Mouse (Mus musculus) retina, adult 2 months (tissue): ENCODE results near the gene Lpcat1.

Source experiments
- DNase-seq: peaks from one replicate; pipeline ENCODE4 v3.0.0-alpha.2; 2012; ENCODE audit warnings: low read depth, low spot score

Gene Lpcat1

GRCm38 (mm10) chr13:73476259-73476658, 9.3 kb downstream of the Lpcat1 start:
- DNase-seq = no peak

GRCm38 (mm10) chr13:73476796-73477195, 9.8 kb downstream of the Lpcat1 start:
- no peak for DNase-seq

- DNase-seq = no peak
Observed at GRCm38 (mm10) chr13:73477841-73478240, 10.8 kb downstream of the Lpcat1 start.

GRCm38 (mm10) chr13:73482476-73482875, 15.5 kb downstream of the Lpcat1 start:
- DNase-seq = no peak

GRCm38 (mm10) chr13:73483331-73483730, 16.3 kb downstream of the Lpcat1 start:
- no peak for DNase-seq

GRCm38 (mm10) chr13:73484171-73484570, 17.2 kb downstream of the Lpcat1 start:
- no peak for DNase-seq

GRCm38 (mm10) chr13:73488105-73488504, 21.1 kb downstream of the Lpcat1 start:
- no peak for DNase-seq

- DNase-seq = no peak
Observed at GRCm38 (mm10) chr13:73488707-73489106, 21.7 kb downstream of the Lpcat1 start.

- no peak for DNase-seq
Observed at GRCm38 (mm10) chr13:73489986-73490385, 23.0 kb downstream of the Lpcat1 start.

- no peak for DNase-seq
Observed at GRCm38 (mm10) chr13:73490564-73491170, 23.7 kb downstream of the Lpcat1 start.

- no peak for DNase-seq
Observed at GRCm38 (mm10) chr13:73493183-73493582, 26.2 kb downstream of the Lpcat1 start.

- DNase-seq = no peak
Observed at GRCm38 (mm10) chr13:73494528-73494927, 27.5 kb downstream of the Lpcat1 start.

GRCm38 (mm10) chr13:73496137-73496536, 29.1 kb downstream of the Lpcat1 start:
- DNase-seq = no peak

- DNase-seq = no peak
Observed at GRCm38 (mm10) chr13:73499893-73500604, 33.1 kb downstream of the Lpcat1 start.

GRCm38 (mm10) chr13:73502719-73503118, 35.7 kb downstream of the Lpcat1 start:
- no peak for DNase-seq

- DNase-seq = peak; percentile 73
Observed at GRCm38 (mm10) chr13:73505686-73506467, 38.9 kb downstream of the Lpcat1 start.

- DNase-seq = no peak
Observed at GRCm38 (mm10) chr13:73508817-73509550, 42.0 kb downstream of the Lpcat1 start.

- no peak for DNase-seq
Observed at GRCm38 (mm10) chr13:73509869-73510268, 42.9 kb downstream of the Lpcat1 start.

GRCm38 (mm10) chr13:73512776-73513673, 46.0 kb downstream of the Lpcat1 start:
- DNase-seq = peak; percentile 68

- no peak for DNase-seq
Observed at GRCm38 (mm10) chr13:73516886-73517285, 49.9 kb downstream of the Lpcat1 start.

GRCm38 (mm10) chr13:73533716-73534115, 66.7 kb downstream of the Lpcat1 start:
- DNase-seq = no peak
